Mouse (Mus musculus) layer of hippocampus, postnatal 25 days (tissue): ENCODE results near the gene Fkbp7. TPM values are rescaled to one million over a fixed set of nuclear protein-coding genes. Genes with fewer than 3 reads are reported as not detected.

Experiments used
- DNase-seq, 2 experiments: peaks; one replicate each; pipeline ENCODE4 v3.0.0; 2022; ENCODE audit warnings: mixed read lengths in 2 of 2, low spot score in 1 of 2; ENCODE audit errors: extremely low spot score in 1 of 2
- total RNA-seq, 2 experiments: library from RNA; stranded (reverse); gene quantifications; 2 replicates each; pipeline ENCODE4 v1.2.3; 2021

Fkbp7 gene
- 1 to 10 TPM; 5.1 to 6.2 TPM for total RNA-seq

GRCm38 (mm10) chr2:76672966-76673392 lies at the start of gene Fkbp7:
TSS of gene Fkbp7 (minus strand) at chr2:76673116.
- DNase-seq, result peak; percentile 79 to 80

- no peak for DNase-seq
These were observed 46.7 kb upstream of the Fkbp7 start for GRCm38 (mm10) chr2:76719650-76720049.

- no peak for DNase-seq
These were observed 42.1 kb upstream of the Fkbp7 start for GRCm38 (mm10) chr2:76714984-76715383.

GRCm38 (mm10) chr2:76708512-76708911 lies 35.6 kb upstream of the Fkbp7 start:
- DNase-seq, result no peak

GRCm38 (mm10) chr2:76705655-76706054 lies 32.7 kb upstream of the Fkbp7 start:
- DNase-seq, result no peak

- no peak for DNase-seq
These were observed 29.8 kb upstream of the Fkbp7 start for GRCm38 (mm10) chr2:76702751-76703150.

GRCm38 (mm10) chr2:76702188-76702587 lies 29.3 kb upstream of the Fkbp7 start:
- DNase-seq, result no peak

- DNase-seq, result no peak
These were observed 22.4 kb upstream of the Fkbp7 start for GRCm38 (mm10) chr2:76695290-76695689.

- DNase-seq, result no peak
These were observed 20.8 kb upstream of the Fkbp7 start for GRCm38 (mm10) chr2:76693765-76694164.

- no peak for DNase-seq
These were observed 17.7 kb upstream of the Fkbp7 start for GRCm38 (mm10) chr2:76690436-76691204.

- DNase-seq, result no peak
These were observed 15.2 kb upstream of the Fkbp7 start for GRCm38 (mm10) chr2:76688162-76688561.

GRCm38 (mm10) chr2:76687608-76688007 lies 14.7 kb upstream of the Fkbp7 start:
- no peak for DNase-seq

- DNase-seq, result no peak
These were observed 14.1 kb upstream of the Fkbp7 start for GRCm38 (mm10) chr2:76686986-76687385.

GRCm38 (mm10) chr2:76682301-76682700 lies 9.4 kb upstream of the Fkbp7 start:
- DNase-seq, result no peak

- no peak for DNase-seq
These were observed 3.7 kb upstream of the Fkbp7 start for GRCm38 (mm10) chr2:76676401-76677226.

- DNase-seq, result no peak
These were observed 3.0 kb upstream of the Fkbp7 start for GRCm38 (mm10) chr2:76675949-76676348.

- no peak for DNase-seq
These were observed 2.5 kb upstream of the Fkbp7 start for GRCm38 (mm10) chr2:76675451-76675850.

- DNase-seq, result peak; percentile 69 to 78
These were observed 2.0 kb upstream of the Fkbp7 start, which contains the start of gene Plekha3 for GRCm38 (mm10) chr2:76674725-76675427. TSS of gene Plekha3 (plus strand) at chr2:76675281.

- no peak for DNase-seq
These were observed 661 bp upstream of the Fkbp7 start for GRCm38 (mm10) chr2:76673472-76674081.

GRCm38 (mm10) chr2:76672134-76672745 lies 676 bp downstream of the Fkbp7 start:
- DNase-seq, result no peak
